Mouse (Mus musculus): ENCODE results near the gene Dact3. TPM values are rescaled to one million over a fixed set of nuclear protein-coding genes. Genes with fewer than 3 reads are reported as not detected.

The Dact3 gene
- total RNA-seq (2023) = under 1 TPM in 1 of 2 experiments, not detected in 1; 0.11 TPM

GRCm38 (mm10) chr7:16875310-16875325 is at the start of gene Dact3:
Gene Dact3 (plus strand): TSS chr7:16875317.

DNA sequence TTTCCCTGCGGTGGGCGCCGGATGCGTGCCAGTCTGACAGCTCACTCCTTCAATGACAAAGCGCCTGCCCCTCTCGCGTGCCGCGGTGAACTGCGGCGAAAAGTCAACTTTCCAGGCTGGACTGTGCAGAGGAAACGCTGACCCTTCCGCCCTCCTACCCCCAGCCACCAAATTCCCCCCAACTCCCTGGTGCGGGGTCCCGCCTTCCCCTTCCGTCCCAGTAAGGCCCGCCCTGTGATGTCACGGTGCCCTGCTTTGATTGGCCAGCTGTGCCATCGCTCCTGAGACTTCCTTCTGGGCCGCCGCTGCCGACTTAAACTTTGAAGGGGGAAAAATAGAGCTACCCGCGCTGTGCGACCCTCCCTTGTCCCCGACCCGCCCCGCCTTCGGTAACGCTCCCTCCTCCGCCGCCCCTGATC is 32.5 kb upstream of the Dact3 start, which contains the start of gene Prkd2:
Prkd2 (plus strand) TSS at position 258 of the 419 bp plus-strand sequence.

GRCm38 (mm10) chr7:16891641-16892351 is 16.7 kb downstream of the Dact3 start, which contains the start of gene Gng8:
Gene Gng8 (plus strand): TSS chr7:16891786.

DNA sequence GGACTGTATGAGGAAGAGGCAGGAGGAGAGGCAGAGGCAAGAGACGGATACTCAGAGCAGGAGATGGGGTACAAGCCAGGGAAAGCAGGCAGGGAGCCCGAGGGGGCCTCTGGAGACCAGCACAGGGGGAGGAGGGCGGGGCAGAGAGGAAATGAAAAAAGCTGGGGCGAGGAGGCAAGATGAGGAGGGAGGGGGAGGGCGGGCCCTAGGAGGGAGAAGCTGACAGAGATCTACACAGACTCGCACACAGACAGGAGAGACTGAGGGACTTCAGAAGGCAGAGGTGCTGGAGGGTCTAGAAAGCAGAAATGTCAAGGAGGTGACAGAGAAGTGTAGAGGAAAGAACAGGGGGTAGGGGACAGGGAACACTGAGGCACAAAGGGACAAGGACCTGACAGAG is 31.2 kb downstream of the Dact3 start, which contains the start of gene Ptgir:
Ptgir (plus strand) TSS at position 210 of the 400 bp plus-strand sequence.

DNA sequence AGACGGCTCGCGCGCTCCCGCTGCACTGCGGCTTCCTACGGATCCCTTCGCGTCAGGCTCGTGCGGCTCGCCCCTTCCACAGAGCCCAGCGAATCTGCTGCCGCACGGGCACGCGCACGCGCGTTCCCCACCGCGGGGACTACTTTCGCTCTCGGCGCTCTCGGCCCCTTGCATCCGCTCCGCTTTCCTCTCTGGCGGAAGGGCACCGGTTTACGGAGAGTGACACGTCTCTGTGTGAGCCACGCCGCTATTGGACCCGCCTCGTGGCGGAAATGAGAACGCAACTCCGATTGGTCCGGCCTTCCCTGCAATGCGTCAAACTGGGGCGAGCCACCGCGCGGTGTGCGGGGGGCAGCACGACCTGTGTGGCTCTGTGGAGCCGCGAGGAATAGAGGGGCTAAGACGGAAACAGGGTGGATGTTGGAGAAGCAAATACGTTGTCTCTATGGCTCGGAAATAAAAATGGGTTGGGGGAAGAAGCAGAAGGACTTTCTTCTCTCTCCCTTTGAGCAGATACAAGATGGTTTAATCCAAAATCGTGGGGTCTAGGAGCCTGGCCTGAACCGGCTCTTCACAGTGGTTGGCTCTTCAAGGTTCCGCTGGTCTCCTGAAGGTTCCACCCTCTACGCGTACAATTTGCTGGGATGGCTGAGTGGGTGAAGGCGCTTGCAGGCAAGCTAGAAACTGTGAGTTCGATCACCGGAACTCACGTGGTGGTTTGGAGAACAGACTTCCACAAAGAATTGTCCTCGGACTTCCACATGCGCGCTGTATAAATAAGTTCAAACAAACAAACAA is 49.1 kb downstream of the Dact3 start, which contains the start of gene Calm3:
Calm3 (minus strand) TSS at position 78 of the 798 bp plus-strand sequence.

Other genes starting within 250 kb of the Dact3 start
- not detected for gene Ceacam15, start 199.6 kb upstream of the Dact3 start, total RNA-seq (2023)
- not detected for gene Ceacam9, start 153.4 kb upstream of the Dact3 start, total RNA-seq (2023)
- 100 to 1,000 TPM; 145 to 151 TPM for gene Ap2s1, start 136.9 kb upstream of the Dact3 start, total RNA-seq (2023)
- 10 to 100 TPM; 42.6 to 47.9 TPM for gene Slc1a5, start 94.0 kb upstream of the Dact3 start, total RNA-seq (2023)
- 10 to 100 TPM; 75.2 to 78.0 TPM for gene Strn4, start 59.4 kb upstream of the Dact3 start, total RNA-seq (2023)
- 10 to 100 TPM; 12.4 to 13.8 TPM for gene Fkrp, start 58.6 kb upstream of the Dact3 start, total RNA-seq (2023)
- gene Prkd2, start 32.4 kb upstream of the Dact3 start, total RNA-seq (2023) = 10 to 100 TPM; 43.2 to 52.6 TPM
- gene Gng8, start 16.5 kb downstream of the Dact3 start, total RNA-seq (2023) = not detected
- 10 to 100 TPM; 29.6 to 30.3 TPM for gene Ptgir, start 31.2 kb downstream of the Dact3 start, total RNA-seq (2023)
- 100 to 1,000 TPM; 224 to 233 TPM for gene Calm3, start 48.8 kb downstream of the Dact3 start, total RNA-seq (2023)
- under 1 TPM in 1 of 2 experiments, not detected in 1; 0.13 TPM for gene Pnmal2, start 69.4 kb downstream of the Dact3 start, total RNA-seq (2023)
- not detected for gene Pnmal1, start 84.4 kb downstream of the Dact3 start, total RNA-seq (2023)
- gene Gm42372, start 107.8 kb downstream of the Dact3 start, total RNA-seq (2023) = under 1 TPM; 0.07 to 0.11 TPM
- gene Ccdc8, start 117.4 kb downstream of the Dact3 start, total RNA-seq (2023) = under 1 TPM; 0.09 to 0.18 TPM
- gene Ppp5c, start 152.6 kb downstream of the Dact3 start, total RNA-seq (2023) = 10 to 100 TPM; 37.7 to 42.4 TPM
- gene Hif3a, start 187.1 kb downstream of the Dact3 start, total RNA-seq (2023) = 1 to 10 TPM in 1 of 2 experiments, under 1 TPM in 1; 0.42 to 1.3 TPM
- gene Psg16, start 198.7 kb downstream of the Dact3 start, total RNA-seq (2023) = under 1 TPM; 0.20 TPM